Comparison of ENCODE assay signal across 16 mouse cellular contexts in the genomic region with DNA sequence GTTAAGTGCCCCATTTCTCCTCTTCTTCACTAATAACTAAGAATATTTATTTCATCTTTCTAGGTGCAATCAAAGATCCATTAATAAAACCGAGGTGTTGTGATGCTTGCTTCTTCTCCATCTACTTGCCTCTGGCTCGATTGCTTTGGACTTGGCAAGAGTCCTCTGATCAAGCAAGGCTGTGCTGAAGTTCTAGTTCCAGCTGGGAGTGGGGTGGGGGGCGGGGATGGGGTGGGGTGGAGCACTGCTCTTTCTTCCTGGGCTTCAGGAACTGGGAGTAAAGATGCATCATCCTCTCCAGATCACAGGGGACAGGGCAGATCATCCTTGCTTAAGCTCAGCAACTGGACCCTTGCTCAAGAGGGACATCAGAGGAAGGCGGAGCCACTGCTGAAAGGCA. TPM values are rescaled to one million over a fixed set of nuclear protein-coding genes. Genes with fewer than 3 reads are reported as not detected.
"Had no signal": no experiment of that assay in that cellular context is flagged by ENCODE, and none has a peak within 500 bp of the region (broad histone marks: within the 10 kb centered on the region; RNA-seq: fewer than 3 reads in every experiment).

No protein-coding gene starts in this region.

- DNase-seq: liver, postnatal 0 days; lung, adult 2 months; lung, postnatal 14 days; lung, postnatal 36 days; midbrain, embryonic 14.5 days; right cerebral cortex, postnatal 14 days; thymus, adult 18-20 months; thymus, postnatal 14 days; thymus, postnatal 36 days had no signal

- H3K36me3 ChIP-seq: liver, embryonic 15.5 days; lung, embryonic 15.5 days; midbrain, embryonic 12.5 days; neural tube, embryonic 12.5 days had no signal

- H3K9ac ChIP-seq: liver, embryonic 15.5 days; liver, postnatal 0 days; lung, embryonic 15.5 days; midbrain, embryonic 12.5 days; neural tube, embryonic 12.5 days had no signal

- H3K27ac ChIP-seq: liver, embryonic 15.5 days; lung, embryonic 15.5 days; macrophage; midbrain, embryonic 12.5 days; neural tube, embryonic 12.5 days had no signal

- H3K9me3 ChIP-seq: liver, embryonic 15.5 days; lung, embryonic 15.5 days; megakaryocyte, embryonic 14.5 days; midbrain, embryonic 12.5 days; neural tube, embryonic 12.5 days had no signal

- H3K4me3 ChIP-seq: liver, embryonic 15.5 days; lung, embryonic 15.5 days; megakaryocyte, embryonic 14.5 days; midbrain, embryonic 12.5 days; neural tube, embryonic 12.5 days had no signal

- H3K4me2 ChIP-seq: liver, embryonic 15.5 days; lung, embryonic 15.5 days; midbrain, embryonic 12.5 days; neural tube, embryonic 12.5 days had no signal

- ATAC-seq: liver, postnatal 0 days; lung, postnatal 0 days had no signal

RNA-seq across cellular contexts. Expression of gene Pdzd2, which starts 5.5 kb away (rescaled TPM):
- polyA plus RNA-seq: macrophage had no signal
